Mouse (Mus musculus) liver, embryonic 14.5 days (tissue): ENCODE measurements at regions not wholly inside any gene's neighbourhood (a gene's known extent, or its start where the extent isn't known, plus 50 kb on each side); places are given as distances from the start of the nearest gene placed in this dataset.

ENCODE experiments used
- CTCF ChIP-seq: IDR thresholded peaks from 2 replicates; pipeline ENCODE4 v1.5.1; 2016; ENCODE audit warnings: antibody characterized with exemption, low read depth, control low read depth
- EP300 ChIP-seq: IDR thresholded peaks from 2 replicates; pipeline ENCODE4 v1.6.1; 2016; ENCODE audit warnings: antibody characterized with exemption, low read depth

DNA sequence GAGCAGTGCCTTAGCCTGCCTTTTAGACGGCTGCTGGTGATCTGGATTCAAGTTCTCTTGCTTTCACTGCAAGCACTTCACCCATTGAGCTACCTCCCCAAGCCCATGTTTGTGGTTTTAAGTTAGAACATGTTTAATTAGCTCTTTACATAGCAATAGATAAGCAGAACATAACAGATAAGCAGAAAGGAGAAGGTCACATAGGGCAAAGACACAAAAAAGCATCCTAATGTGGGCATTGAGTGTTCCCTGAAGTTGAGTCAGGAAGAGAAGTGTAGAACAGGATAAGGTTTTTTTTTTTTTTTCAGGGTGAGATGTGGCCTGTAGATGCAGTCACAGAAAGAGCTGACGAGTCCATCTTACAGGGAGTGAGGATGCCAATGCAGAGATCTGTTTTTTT lies 552.5 kb downstream of the Diaph3 start:
- TF ChIP-seq CTCF: no peak
- TF ChIP-seq EP300: no peak
